Mouse (Mus musculus) heart, adult 2 months (tissue): ENCODE measurements around the gene Nfatc2. TPM values are rescaled to one million over a fixed set of nuclear protein-coding genes. Genes with fewer than 3 reads are reported as not detected.
A peak's percentile ranks its signal among the peaks of the same experiment; 100 is the strongest.

Experiments used
- DNase-seq, 2 experiments: peaks; one replicate each; pipeline ENCODE4 v3.0.0; 2021
- H3K27ac ChIP-seq: fragments of 200-600 bp; 2 replicates; pipeline ENCODE4 v1.8.1; 2022
- H3K27me3 ChIP-seq: fragments of 200-500 bp; 2 replicates; pipeline ENCODE4 v1.6.1; 2012; ENCODE audit warnings: mild to moderate bottlenecking, low read length, inconsistent platforms, mixed read lengths; ENCODE audit not compliant: control insufficient read depth, insufficient read depth
- H3K36me3 ChIP-seq: fragments of 200-500 bp; 2 replicates; pipeline ENCODE4 v1.6.1; 2012; ENCODE audit warnings: low read length, inconsistent platforms; ENCODE audit not compliant: control insufficient read depth, insufficient read depth
- H3K4me1 ChIP-seq: fragments of 200-500 bp; 2 replicates; pipeline ENCODE4 v1.6.1; 2011; ENCODE audit warnings: low read length; ENCODE audit not compliant: control insufficient read depth, insufficient read depth
- H3K4me3 ChIP-seq: fragments of 200-600 bp; 2 replicates; pipeline ENCODE4 v1.8.1; 2022
- H3K79me2 ChIP-seq: fragments of 200-500 bp; replicated peaks from 2 replicates; pipeline ENCODE4 v1.6.1; 2012; ENCODE audit warnings: mild to moderate bottlenecking, inconsistent platforms, low read length, moderate library complexity, mixed read lengths; ENCODE audit not compliant: control insufficient read depth, insufficient read depth
- H3K9ac ChIP-seq: fragments of 200-500 bp; 2 replicates; pipeline ENCODE4 v1.6.1; 2012; ENCODE audit warnings: low read depth, mild to moderate bottlenecking, control low read depth, inconsistent platforms, low read length, mixed read lengths
- CTCF ChIP-seq: fragments of 200-600 bp; IDR thresholded peaks from 2 replicates; pipeline ENCODE4 v1.8.1; 2022; ENCODE audit warnings: antibody characterized with exemption, mild to moderate bottlenecking, moderate library complexity
- EP300 ChIP-seq: fragments of 200-500 bp; IDR thresholded peaks from 2 replicates; pipeline ENCODE4 v1.6.1; 2011; ENCODE audit warnings: low read depth, low read length, control low read depth; ENCODE audit not compliant: insufficient read depth
- POLR2A ChIP-seq: fragments of 200-500 bp; IDR thresholded peaks from 2 replicates; pipeline ENCODE4 v1.6.1; 2011; ENCODE audit warnings: mild to moderate bottlenecking, low read depth, low read length, control low read depth; ENCODE audit not compliant: insufficient read depth
- WGBS: fragments of 180-500 bp; shearing (Covaris S2); methylation state at CpG from one replicate; pipeline ENCODE4 v1.1.7; 2018; 5-methylcytosine and 5-hydroxymethylcytosine counted together
- intact Hi-C: fragments of 180-260 bp; cut with DNase I; formaldehyde crosslinking; loops from one replicate; pipeline ENCODE4 v1.15.1; 2025
- polyA plus RNA-seq: library from polyadenylated mRNA; depleted of rRNA; stranded (reverse); fragments of >200 nt; gene quantifications from 2 replicates; pipeline ENCODE4 v1.2.3, GENCODE M21; 2012
- total RNA-seq, 2 experiments: library from RNA; stranded (reverse); gene quantifications; 2 replicates each; pipeline ENCODE4 v1.2.3; 2021

Gene Nfatc2
- total and polyA plus RNA-seq, 3 experiments = 11.2 to 18.3 (median 12.8) TPM

DNA sequence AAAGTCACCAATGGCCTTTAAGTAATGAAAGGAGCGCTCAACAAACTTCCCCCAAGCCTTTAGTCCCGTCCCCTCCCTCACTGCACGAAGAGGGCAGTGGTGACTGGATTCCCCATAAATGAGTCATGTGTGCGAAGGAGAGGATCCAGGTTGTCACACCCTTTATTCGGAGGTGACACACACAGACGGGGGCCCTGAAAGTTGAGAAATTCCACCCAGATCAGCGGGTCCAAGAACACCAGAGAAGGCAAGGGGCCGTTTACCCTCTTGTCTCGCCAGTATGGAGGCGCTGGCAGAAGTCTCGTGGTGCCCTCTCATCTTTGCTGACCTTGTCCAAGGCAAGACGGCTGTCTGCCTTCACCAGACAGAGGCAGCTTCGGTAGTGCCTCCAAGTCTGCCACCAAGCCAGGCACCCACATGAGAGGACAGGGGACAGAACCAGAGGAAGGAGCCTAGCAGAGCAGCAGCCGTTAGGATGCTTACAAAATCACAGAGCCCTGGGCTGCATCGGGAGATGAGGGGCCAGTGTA is 21.8 kb downstream of the Nfatc2 start:
- Histone ChIP-seq H3K27ac (peak overlapping the region; percentile 33), H3K4me1 (peaks cover 14% of the 10 kb centered on the region), H3K79me2 (no peaks in the 10 kb centered on the region; the same call in 1 of the 2 replicates), H3K4me3 (no peak overlapping the region), H3K27me3 (no peaks in the 10 kb centered on the region), H3K36me3 (no peaks in the 10 kb centered on the region), H3K9ac (no peak overlapping the region)
- TF ChIP-seq POLR2A (no peak), CTCF (no peak), EP300 (no peak)
- WGBS = 69% methylated on average over 15 of the region's 15 CpGs
- intact Hi-C loops = no loop called here
- DNase-seq = no peak

DNA sequence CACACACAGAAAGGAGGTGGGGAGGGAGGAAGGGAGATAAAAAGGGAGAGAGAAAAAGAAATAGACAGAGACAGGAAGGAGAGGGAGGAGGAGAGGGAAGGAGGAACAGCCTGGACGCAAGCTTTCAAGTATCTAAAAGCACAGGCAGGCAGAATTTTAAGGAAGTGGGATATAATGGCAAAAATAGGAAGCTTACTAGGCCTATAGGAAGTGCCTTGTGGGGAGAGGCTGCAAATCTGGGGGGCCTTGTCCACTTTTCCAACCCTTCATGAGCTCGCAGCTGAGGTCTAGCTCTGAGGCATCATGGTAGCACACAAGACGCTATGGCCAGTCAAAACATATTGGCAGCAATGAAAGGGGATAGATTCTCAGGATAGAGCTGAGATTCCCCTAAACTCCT is 22.3 kb downstream of the Nfatc2 start:
- H3K79me2 ChIP-seq = no peaks in the 10 kb centered on the region; the same call in 1 of the 2 replicates
- no peaks in the 10 kb centered on the region for H3K36me3 ChIP-seq
- peaks cover 15% of the 10 kb centered on the region for H3K4me1 ChIP-seq
- H3K27me3 ChIP-seq = no peaks in the 10 kb centered on the region
- peak overlapping the region; percentile 33 for H3K27ac ChIP-seq
- TF ChIP-seq POLR2A (no peak), EP300 (no peak), CTCF (no peak)
- DNase-seq = no peak
- no peak overlapping the region for H3K4me3 ChIP-seq
- 67% methylated on average over 3 of the region's 3 CpGs for WGBS
- no peak overlapping the region for H3K9ac ChIP-seq
- intact Hi-C loops = no loop called here

DNA sequence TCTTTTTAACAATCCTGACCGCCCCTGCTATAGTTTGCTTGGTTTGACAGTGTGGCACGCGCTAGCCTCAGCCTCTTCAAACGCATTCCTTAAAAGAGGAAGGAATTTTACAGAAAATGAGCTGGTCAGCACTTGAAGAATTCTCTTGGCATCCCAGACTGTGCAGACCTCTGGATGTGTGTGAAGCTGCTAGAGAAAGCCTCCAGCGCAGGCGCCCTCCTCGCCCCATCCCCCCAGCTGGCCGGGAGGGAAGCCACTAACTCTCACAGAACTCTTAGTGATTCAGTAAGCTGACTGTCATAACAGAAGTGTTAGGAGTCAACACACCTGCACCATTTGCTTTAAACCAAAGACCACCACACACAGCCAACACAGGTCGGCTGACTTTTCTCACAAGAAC is 23.3 kb downstream of the Nfatc2 start:
- TF ChIP-seq EP300 (no peak), CTCF (no peak), POLR2A (no peak)
- intact Hi-C loops = no loop called here
- Histone ChIP-seq H3K4me1 (peaks cover 13% of the 10 kb centered on the region), H3K9ac (no peak overlapping the region), H3K27ac (no peak overlapping the region; the same call in 1 of the 2 replicates), H3K27me3 (no peaks in the 10 kb centered on the region), H3K79me2 (no peaks in the 10 kb centered on the region; the same call in 1 of the 2 replicates), H3K4me3 (no peak overlapping the region), H3K36me3 (no peaks in the 10 kb centered on the region)
- peak; percentile 58 to 67 for DNase-seq
- 77% methylated on average over 9 of the region's 9 CpGs for WGBS

DNA sequence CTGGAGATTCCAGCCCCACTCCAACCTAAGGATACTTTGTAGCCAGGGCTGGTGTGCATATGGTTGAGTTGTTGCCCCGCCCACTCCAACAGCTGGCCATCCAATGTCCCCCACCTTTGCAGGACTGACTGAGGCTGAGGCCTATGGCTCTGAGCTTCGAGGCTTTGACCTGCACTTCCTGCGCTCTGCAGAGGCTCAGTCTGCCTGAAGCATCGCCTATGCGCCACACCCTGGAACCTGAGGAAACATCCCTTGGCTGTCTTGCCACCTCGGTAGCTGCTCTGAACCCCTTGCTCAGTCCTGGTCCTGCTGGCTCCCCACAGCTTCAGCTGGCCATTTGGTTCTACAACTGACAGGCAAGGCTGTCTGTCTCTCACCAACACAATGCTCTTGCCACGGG is 24.1 kb downstream of the Nfatc2 start:
- Histone ChIP-seq H3K4me3 (no peak overlapping the region), H3K9ac (no peak overlapping the region), H3K27ac (no peak overlapping the region), H3K4me1 (peaks cover 13% of the 10 kb centered on the region), H3K27me3 (no peaks in the 10 kb centered on the region), H3K79me2 (no peaks in the 10 kb centered on the region; the same call in 1 of the 2 replicates), H3K36me3 (no peaks in the 10 kb centered on the region)
- intact Hi-C loops = no loop called here
- no peak for TF ChIP-seq EP300
- no peak for TF ChIP-seq POLR2A
- TF ChIP-seq CTCF = no peak
- WGBS = 75% methylated on average over 7 of the region's 7 CpGs
- DNase-seq = no peak

DNA sequence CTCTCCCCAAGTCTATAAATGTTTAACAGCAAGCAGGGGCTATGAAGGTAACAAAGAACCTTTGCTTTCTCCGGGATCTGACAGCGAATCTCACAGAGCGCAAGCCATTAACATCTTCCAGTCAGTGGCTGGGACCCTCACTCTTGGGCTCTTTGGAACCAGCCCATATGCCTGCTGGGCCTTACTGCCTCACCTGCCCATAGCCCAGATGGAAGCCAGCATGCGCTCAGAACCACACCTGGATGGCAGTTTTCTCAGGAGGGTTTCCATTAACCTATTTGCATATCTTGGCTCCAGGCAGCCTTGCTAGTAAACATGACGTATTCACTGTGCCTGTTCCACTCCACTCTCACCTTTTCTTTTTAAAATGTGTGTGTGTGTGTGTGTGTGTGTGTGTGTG is 25.6 kb downstream of the Nfatc2 start:
- H3K27ac ChIP-seq = no peak overlapping the region
- no peak overlapping the region for H3K4me3 ChIP-seq
- 95% methylated on average over 5 of the region's 5 CpGs for WGBS
- intact Hi-C loops = no loop called here
- H3K79me2 ChIP-seq = no peaks in the 10 kb centered on the region; the same call in 1 of the 2 replicates
- no peak for TF ChIP-seq POLR2A
- TF ChIP-seq EP300 = no peak
- TF ChIP-seq CTCF = no peak
- H3K4me1 ChIP-seq = peaks cover 13% of the 10 kb centered on the region
- no peaks in the 10 kb centered on the region for H3K36me3 ChIP-seq
- no peak for DNase-seq
- no peaks in the 10 kb centered on the region for H3K27me3 ChIP-seq
- H3K9ac ChIP-seq = no peak overlapping the region

DNA sequence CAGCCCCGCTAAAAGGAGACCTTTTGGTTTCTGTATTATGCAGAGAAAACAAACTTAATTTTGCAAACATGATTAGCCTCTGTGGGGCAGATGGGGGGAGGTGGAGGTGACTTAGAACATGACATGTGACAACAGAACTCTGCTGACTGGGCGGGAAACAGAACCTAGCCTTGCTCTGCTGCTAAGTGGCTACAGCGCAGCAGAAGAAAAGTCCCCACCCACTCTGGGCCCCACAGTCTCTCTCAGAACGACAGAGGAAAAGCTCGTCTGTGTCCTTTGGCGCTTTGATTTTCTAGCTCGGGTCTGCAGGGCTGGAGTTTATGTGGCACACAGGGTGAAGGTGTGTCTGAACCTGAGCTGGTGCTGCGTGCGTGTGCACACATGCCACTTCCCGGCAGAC is 26.5 kb downstream of the Nfatc2 start:
- DNase-seq = no peak
- Histone ChIP-seq H3K4me1 (peaks cover 10% of the 10 kb centered on the region), H3K27me3 (no peaks in the 10 kb centered on the region), H3K9ac (no peak overlapping the region), H3K27ac (no peak overlapping the region), H3K36me3 (no peaks in the 10 kb centered on the region), H3K4me3 (no peak overlapping the region), H3K79me2 (no peaks in the 10 kb centered on the region; the same call in 1 of the 2 replicates)
- TF ChIP-seq POLR2A (no peak), CTCF (no peak), EP300 (no peak)
- intact Hi-C loops = no loop called here
- 51% methylated on average over 10 of the region's 10 CpGs for WGBS
